Mouse (Mus musculus) frontal cortex, postnatal 14 days (tissue): ENCODE data around the gene Cadm2.

Experiments used
- DNase-seq, 2 experiments: peaks; one replicate each; pipeline ENCODE4 v3.0.0; 2022; ENCODE audit warnings: low spot score in 2 of 2

Cadm2 gene

GRCm38 (mm10) chr16:67124811-67125210 is 495.9 kb downstream of the Cadm2 start:
- no peak for DNase-seq

DNA sequence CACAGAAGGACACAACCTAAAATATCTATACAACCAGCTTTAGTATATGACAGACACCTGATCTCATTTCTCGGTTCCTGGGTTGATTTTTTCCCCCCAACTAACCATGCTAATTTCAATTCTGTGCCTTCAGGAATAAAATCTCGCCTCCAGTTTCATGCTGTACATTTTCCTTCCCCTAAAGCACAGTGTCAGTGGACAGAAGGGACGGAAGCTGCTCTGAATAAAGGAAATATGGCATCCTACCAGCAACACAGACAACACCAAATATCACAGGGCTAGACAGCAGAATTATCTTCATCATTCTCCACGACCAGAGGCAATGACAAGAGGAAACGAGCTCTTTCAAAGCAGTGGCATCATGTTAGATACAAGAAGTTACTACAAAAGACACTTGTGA is 498.2 kb downstream of the Cadm2 start:
- no peak for DNase-seq

DNA sequence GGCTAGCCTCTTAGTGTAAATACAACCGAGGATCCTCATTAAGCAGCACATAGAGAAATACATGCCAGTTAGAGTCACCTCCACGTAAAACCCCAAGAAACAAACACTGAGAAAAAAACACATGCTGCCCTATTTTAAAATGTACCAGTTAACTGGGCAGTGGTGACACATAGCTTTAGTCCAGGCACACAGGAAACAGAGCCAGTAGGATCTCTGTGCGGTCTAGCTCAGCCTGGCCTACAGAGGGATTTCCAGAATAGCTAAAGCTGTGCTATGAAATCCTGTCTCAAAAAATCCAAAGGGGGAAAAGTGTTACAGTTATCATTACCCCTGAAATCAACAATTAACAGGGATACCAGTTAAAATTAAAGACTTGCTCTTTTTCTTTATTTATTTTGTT is 498.9 kb downstream of the Cadm2 start:
- no peak for DNase-seq

GRCm38 (mm10) chr16:67106478-67107061 is 514.1 kb downstream of the Cadm2 start:
- DNase-seq, result no peak

DNA sequence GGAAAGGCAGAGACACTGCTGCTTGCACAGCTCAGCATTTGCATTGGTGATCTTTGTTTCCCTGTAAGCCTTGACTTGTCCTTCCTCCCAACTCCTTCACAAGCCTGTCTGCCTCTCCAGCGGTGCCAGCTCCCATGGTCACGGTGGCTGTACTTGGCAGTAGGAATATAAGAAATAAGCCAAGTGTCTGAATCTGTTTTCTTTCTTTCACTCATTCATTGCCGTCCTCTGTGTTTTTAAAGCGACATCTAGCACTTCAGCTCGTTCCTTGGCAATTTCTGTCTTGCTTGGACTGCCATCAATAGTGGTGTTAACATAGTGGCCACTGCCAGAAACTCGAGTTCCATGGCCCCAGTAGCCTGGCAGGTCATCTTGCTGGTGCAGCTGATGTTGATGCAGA is 524.0 kb downstream of the Cadm2 start:
- no peak for DNase-seq

- DNase-seq, result no peak
Measured at GRCm38 (mm10) chr16:67095916-67096315, 524.8 kb downstream of the Cadm2 start.

DNA sequence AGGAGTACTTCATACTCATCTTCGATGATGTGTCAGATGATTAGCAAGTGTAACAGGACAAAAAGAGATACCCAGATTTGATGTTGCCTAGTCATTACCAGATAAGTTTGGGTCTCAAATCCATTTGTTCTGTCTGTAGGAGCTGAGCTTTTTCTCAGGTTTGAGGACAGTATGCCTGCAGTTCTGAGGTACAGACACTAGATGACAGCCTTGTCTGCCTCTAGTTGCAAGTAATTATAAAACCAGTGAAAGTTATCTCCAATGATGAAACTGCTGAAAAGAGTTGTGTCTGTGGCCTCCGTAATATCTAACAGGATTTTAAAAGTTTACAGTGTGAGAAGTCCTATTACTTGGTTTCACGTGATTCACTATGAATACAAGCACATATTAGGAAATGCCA is 531.0 kb downstream of the Cadm2 start:
- peak in 1 of 2 experiments; percentile 34 for DNase-seq

- DNase-seq, result no peak
Measured at GRCm38 (mm10) chr16:67079318-67079717, 541.4 kb downstream of the Cadm2 start.

GRCm38 (mm10) chr16:67076169-67076895 is 544.4 kb downstream of the Cadm2 start:
- no peak for DNase-seq

- no peak for DNase-seq
Measured at GRCm38 (mm10) chr16:67068461-67068860, 552.2 kb downstream of the Cadm2 start.

DNA sequence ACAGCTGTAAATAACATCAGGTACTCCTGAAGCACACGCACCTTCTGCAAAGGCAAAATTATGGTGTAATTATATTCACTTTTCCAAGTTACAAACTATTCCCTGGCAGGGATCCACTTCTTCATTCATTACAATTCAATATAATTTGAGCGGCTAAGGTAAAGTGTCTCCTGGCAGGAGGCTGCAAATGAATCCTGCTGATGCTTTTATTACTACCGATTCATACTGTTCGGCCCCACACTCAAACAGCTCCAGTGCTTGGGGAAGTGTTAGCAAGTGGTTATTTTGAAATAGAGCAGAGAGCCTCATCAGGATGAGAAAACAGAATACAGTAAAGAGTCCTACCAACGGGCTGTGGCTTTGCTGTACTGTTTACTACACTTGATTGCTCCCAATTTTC is 589.8 kb downstream of the Cadm2 start:
- DNase-seq, result no peak

DNA sequence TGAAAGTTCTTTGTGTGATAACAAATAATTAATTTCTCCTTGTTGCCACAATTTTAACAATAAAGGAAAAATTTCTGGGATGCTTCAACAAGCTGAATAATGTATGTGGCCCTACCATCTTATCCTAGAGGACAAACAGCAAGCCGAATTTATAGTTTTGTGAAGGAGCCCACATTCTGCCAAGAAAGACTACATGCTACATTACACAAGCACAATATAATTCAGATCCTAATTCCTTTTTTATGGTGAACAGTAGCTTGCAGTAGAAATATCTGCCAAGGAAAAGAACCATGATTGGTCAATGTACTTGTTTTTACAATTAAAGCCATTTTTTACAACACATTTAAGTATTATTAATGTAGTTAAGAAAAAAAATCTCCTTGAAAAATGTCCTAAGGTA is 600.9 kb downstream of the Cadm2 start:
- DNase-seq, result no peak

GRCm38 (mm10) chr16:67017710-67018109 is 603.0 kb downstream of the Cadm2 start:
- DNase-seq, result no peak

DNA sequence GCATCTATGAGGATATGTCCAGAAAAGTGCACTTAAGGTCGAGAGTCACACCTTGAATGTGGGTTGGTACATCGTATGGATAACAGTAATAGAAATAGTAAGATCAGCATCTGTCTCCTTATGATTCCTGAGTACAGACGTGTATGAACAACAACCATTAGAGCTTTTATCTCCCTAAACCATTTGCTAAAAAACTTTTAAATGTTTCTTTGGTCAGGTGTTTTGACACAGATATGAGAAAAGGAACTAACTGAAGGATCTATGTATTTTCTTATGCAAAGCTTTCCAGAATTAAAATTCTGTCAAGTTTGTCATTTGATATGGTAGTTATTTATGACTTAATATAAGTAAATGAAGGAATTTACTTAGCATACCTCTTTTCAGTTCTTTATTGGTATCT is 617.5 kb downstream of the Cadm2 start:
- DNase-seq, result no peak

DNA sequence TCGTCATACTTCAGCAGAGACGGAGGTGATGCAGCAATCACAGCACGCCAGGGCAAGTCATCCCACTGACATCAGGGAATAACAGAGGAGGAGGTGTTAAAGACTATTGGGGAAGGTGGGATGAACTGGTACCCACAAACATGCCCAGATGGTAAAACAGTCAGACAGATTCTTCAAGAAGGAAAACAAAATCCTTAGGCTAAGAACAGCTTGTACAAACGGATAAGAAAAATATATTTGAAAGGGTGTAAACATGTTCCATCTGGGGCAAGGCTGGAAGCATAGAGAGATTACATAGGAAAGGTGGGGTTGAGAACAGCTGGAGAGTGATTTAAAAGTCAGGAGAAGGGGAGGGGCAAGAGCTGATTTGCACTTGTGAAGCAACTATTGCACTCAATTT is 619.0 kb downstream of the Cadm2 start:
- DNase-seq, result no peak

DNA sequence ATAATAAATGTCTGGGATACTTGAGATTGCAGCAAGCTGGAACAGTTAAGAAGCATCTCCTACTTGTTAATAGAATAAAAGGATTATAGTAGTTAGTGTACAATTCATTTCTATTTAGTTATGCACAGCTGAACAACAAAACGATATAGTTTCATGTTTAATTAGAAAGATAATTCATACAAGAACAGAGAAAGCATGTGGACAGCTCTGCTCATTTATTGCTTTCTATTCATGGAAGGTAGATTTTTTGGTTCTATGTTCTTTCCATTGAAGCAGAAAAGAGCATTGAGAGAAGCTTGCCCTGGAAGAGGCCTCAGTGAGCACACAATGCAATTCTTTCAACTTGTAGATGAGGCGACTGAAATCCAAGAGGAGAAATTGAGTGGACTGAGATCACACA is 623.2 kb downstream of the Cadm2 start:
- DNase-seq, result no peak

DNA sequence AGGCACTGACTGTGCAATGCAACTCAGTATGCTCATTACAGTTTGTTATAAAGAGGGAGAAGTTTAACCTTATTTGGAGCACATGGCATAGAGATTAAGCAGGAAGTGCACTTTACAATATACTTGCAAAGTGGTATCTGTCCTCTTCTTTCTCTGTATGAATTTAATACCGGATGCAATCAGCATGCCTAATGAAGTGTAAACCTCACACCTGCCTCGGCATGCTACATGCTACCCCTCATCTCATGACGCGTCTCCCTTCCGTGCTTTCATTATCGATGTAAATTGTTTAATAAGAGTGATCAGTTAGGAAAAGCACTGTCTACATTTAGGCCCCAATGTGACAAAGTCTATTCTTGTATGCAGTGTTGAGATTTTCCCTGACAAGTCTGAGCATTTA is 633.0 kb downstream of the Cadm2 start:
- no peak for DNase-seq

DNA sequence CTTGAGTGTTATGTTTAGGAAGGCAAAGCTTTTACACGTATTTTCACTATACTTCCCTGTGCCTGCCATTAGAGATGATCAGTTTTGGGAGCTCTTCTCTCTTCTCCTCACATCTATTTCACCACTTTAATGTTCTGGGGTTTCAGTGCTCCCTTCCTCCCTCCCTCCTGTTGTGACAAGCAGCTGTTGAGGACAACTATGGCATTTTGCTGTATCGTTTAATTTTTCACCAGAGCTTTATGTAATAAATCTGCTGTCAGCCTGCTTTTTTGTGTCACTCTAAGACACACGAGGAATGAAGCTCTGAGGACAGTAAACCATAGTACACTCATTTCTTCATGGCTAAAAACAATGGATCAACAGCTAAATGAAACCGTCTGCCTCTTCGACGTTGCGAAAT is 633.8 kb downstream of the Cadm2 start:
- DNase-seq, result no peak

GRCm38 (mm10) chr16:66970912-66971311 is 649.8 kb downstream of the Cadm2 start:
- DNase-seq, result no peak

GRCm38 (mm10) chr16:66969520-66970144 is 651.1 kb downstream of the Cadm2 start:
- no peak for DNase-seq

DNA sequence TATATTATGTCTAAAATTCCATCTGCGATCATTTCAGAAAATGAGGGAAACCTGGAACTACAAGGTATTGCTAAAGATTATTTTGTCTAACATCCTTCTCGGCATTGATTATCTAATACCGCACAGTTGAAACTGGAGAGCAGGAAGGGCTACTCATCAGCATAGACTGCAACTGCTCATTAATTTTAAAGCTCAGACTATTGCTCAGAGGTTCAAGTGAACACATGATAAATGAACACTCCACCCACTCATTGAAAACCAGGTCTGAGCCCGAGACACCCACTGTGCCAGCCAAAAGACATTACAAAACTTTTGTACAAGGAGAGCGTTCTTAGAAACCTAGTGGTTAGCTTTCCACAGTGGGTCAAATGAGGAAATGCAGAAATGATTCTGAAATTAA is 652.4 kb downstream of the Cadm2 start:
- no peak for DNase-seq

- no peak for DNase-seq
Measured at GRCm38 (mm10) chr16:66967686-66968085, 653.0 kb downstream of the Cadm2 start.

GRCm38 (mm10) chr16:66959146-66959545 is 661.6 kb downstream of the Cadm2 start:
- no peak for DNase-seq
